Mouse (Mus musculus) hindbrain, postnatal 0 days (tissue): ENCODE results near the gene Sema4a. TPM values are rescaled to one million over a fixed set of nuclear protein-coding genes. Genes with fewer than 3 reads are reported as not detected.
"Not testable (repeated sequence)": the region's sequence is repeated elsewhere in the genome, so short reads cannot be mapped to it uniquely, and the experiment has no call there.

Source experiments
- ATAC-seq: fragments of 200-750 bp; cut with Nextera tagmentation; 2 replicates; pipeline ENCODE4 v1.8.0; 2017; ENCODE audit warnings: mild to moderate bottlenecking, moderate TSS enrichment, moderate library complexity
- DNase-seq: peaks from one replicate; pipeline ENCODE4 v3.0.0-alpha.2; 2015; ENCODE audit warnings: low spot score
- H3K27ac ChIP-seq: fragments of 300-500 bp; sonication (generic); 2 replicates; pipeline ENCODE4 v1.5.1; 2014; ENCODE audit warnings: mild to moderate bottlenecking
- H3K27me3 ChIP-seq: fragments of 300-500 bp; sonication (generic); 2 replicates; pipeline ENCODE4 v1.6.1; 2014; ENCODE audit warnings: low read length, mixed read lengths; ENCODE audit not compliant: insufficient read depth
- H3K36me3 ChIP-seq: fragments of 300-500 bp; sonication (generic); 2 replicates; pipeline ENCODE4 v1.6.1; 2014; ENCODE audit warnings: low read length, mixed read lengths; ENCODE audit not compliant: insufficient read depth
- H3K4me1 ChIP-seq: fragments of 300-500 bp; sonication (generic); 2 replicates; pipeline ENCODE4 v1.6.1; 2014; ENCODE audit warnings: antibody characterized with exemption, low read length, mixed read lengths; ENCODE audit not compliant: insufficient read depth
- H3K4me2 ChIP-seq: fragments of 300-500 bp; sonication (generic); 2 replicates; pipeline ENCODE4 v1.6.1; 2014; ENCODE audit warnings: low read depth, mild to moderate bottlenecking, low read length, moderate library complexity, mixed read lengths
- H3K4me3 ChIP-seq: fragments of 300-500 bp; sonication (generic); 2 replicates; pipeline ENCODE4 v1.5.1; 2014; ENCODE audit warnings: low read length
- H3K9ac ChIP-seq: fragments of 300-500 bp; sonication (generic); replicated peaks from 2 replicates; pipeline ENCODE4 v1.6.1; 2014; ENCODE audit warnings: mild to moderate bottlenecking, low read length, moderate library complexity, mixed read lengths
- H3K9me3 ChIP-seq: fragments of 300-500 bp; sonication (generic); 2 replicates; pipeline ENCODE4 v1.6.1; 2016; ENCODE audit warnings: low read length, mixed read lengths
- CTCF ChIP-seq: IDR thresholded peaks from 2 replicates; pipeline ENCODE4 v1.5.1; 2016; ENCODE audit warnings: antibody characterized with exemption, control low read depth, low read depth
- WGBS: fragments of 180-500 bp; shearing (Covaris S2); extraction: QIAGEN DNeasy Blood & Tissue Kit; methylation state at CpG from one replicate; pipeline ENCODE4 v1.1.7; 2014; 5-methylcytosine and 5-hydroxymethylcytosine counted together
- polyA plus RNA-seq: library from polyadenylated mRNA; unstranded; fragments of >200 nt; fragmentation: Nextera tagmentation; extraction: Ambion mirVana; gene quantifications from 2 replicates; pipeline ENCODE4 v1.2.1, GENCODE M21; 2015
- total RNA-seq: library from RNA; depleted of rRNA; stranded (reverse); fragments of >200 nt; gene quantifications from 2 replicates; pipeline ENCODE4 v1.2.3, GENCODE M21; 2014

Gene Sema4a
- total and polyA plus RNA-seq, 2 experiments from 2014 or later, result 26.5 to 45.2 TPM

GRCm38 (mm10) chr3:88436395-88437201, 24.4 kb downstream of the Sema4a start:
- Histone ChIP-seq H3K36me3 (peaks cover 9% of the 10 kb centered on the region), H3K27me3 (no peaks in the 10 kb centered on the region), H3K9ac (no peak overlapping the region), H3K4me2 (peak overlapping the region; percentile 41), H3K9me3 (no peaks in the 10 kb centered on the region), H3K27ac (peak overlapping the region; percentile 20; the same call in 1 of the 2 replicates), H3K4me1 (peaks cover 5% of the 10 kb centered on the region; the same call in 1 of the 2 replicates), H3K4me3 (peak overlapping the region; percentile 10)
- ATAC-seq, result peak; percentile 93
- 19% methylated on average over 29 of the region's 29 CpGs for WGBS
- DNase-seq, result peak; percentile 76
- peak; percentile 64 for TF ChIP-seq CTCF

GRCm38 (mm10) chr3:88435515-88435914, 25.5 kb downstream of the Sema4a start:
- DNase-seq (no peak), ATAC-seq (no peak)
- Histone ChIP-seq H3K4me1 (peaks cover 1% of the 10 kb centered on the region; the same call in 1 of the 2 replicates), H3K36me3 (peaks cover 8% of the 10 kb centered on the region), H3K9me3 (no peaks in the 10 kb centered on the region), H3K27me3 (no peaks in the 10 kb centered on the region), H3K4me2 (no peak overlapping the region), H3K9ac (no peak overlapping the region), H3K4me3 (no peak overlapping the region), H3K27ac (no peak overlapping the region)
- no peak for TF ChIP-seq CTCF
- WGBS, result 54% methylated on average over 10 of the region's 10 CpGs

GRCm38 (mm10) chr3:88428639-88429038, 32.3 kb downstream of the Sema4a start:
- not testable (repeated sequence) for H3K9ac ChIP-seq, H3K9me3 ChIP-seq, ATAC-seq, DNase-seq, H3K36me3 ChIP-seq, H3K27me3 ChIP-seq, H3K27ac ChIP-seq, H3K4me1 ChIP-seq, H3K4me3 ChIP-seq, H3K4me2 ChIP-seq
- TF ChIP-seq CTCF, result peak; percentile 44
- WGBS, result 69% methylated on average over 8 of the region's 8 CpGs

- Histone ChIP-seq H3K4me2 (no peak overlapping the region), H3K36me3 (no peaks in the 10 kb centered on the region), H3K27me3 (no peaks in the 10 kb centered on the region), H3K27ac (no peak overlapping the region), H3K4me1 (peaks cover 5% of the 10 kb centered on the region), H3K4me3 (no peak overlapping the region), H3K9ac (no peak overlapping the region), H3K9me3 (no peaks in the 10 kb centered on the region)
- 84% methylated on average over 4 of the region's 4 CpGs for WGBS
- TF ChIP-seq CTCF, result no peak
- DNase-seq (no peak), ATAC-seq (no peak)
Measured at GRCm38 (mm10) chr3:88427342-88427905, 33.6 kb downstream of the Sema4a start.

- H3K4me3 ChIP-seq, result no peak overlapping the region
- TF ChIP-seq CTCF, result no peak
- 0 out of 2 replicates have a peak, but pooled peaks cover 6% of the 10 kb centered on the region for H3K36me3 ChIP-seq
- no peak overlapping the region; the same call in 1 of the 2 replicates for H3K27ac ChIP-seq
- peaks cover 10% of the 10 kb centered on the region for H3K4me1 ChIP-seq
- DNase-seq (no peak), ATAC-seq (no peak)
- no peaks in the 10 kb centered on the region for H3K9me3 ChIP-seq
- H3K9ac ChIP-seq, result no peak overlapping the region; the same call in 1 of the 2 replicates
- H3K4me2 ChIP-seq, result peak overlapping the region; percentile 70; the same call in 1 of the 2 replicates
- 84% methylated on average over 10 of the region's 10 CpGs for WGBS
- H3K27me3 ChIP-seq, result no peaks in the 10 kb centered on the region
Measured at GRCm38 (mm10) chr3:88425708-88426420, 35.1 kb downstream of the Sema4a start.

GRCm38 (mm10) chr3:88425330-88425689, 35.7 kb downstream of the Sema4a start:
- ATAC-seq, result no peak
- no peak overlapping the region; the same call in 1 of the 2 replicates for H3K27ac ChIP-seq

More at GRCm38 (mm10) chr3:88425330-88425689, 35.7 kb downstream of the Sema4a start:
- WGBS, result 15% methylated on average over 2 of the region's 2 CpGs
- no peak for TF ChIP-seq CTCF
- H3K9me3 ChIP-seq, result no peaks in the 10 kb centered on the region
- H3K4me3 ChIP-seq, result peak overlapping the region; percentile 14; the same call in 1 of the 2 replicates
- peak overlapping the region; percentile 70 for H3K4me2 ChIP-seq
- H3K27me3 ChIP-seq, result no peaks in the 10 kb centered on the region
- DNase-seq, result no peak
- no peak overlapping the region; the same call in 1 of the 2 replicates for H3K9ac ChIP-seq
- peaks cover 11% of the 10 kb centered on the region; the same call in 1 of the 2 replicates for H3K36me3 ChIP-seq
- H3K4me1 ChIP-seq, result peaks cover 10% of the 10 kb centered on the region
